Mouse (Mus musculus) left cerebral cortex, adult 2 months (tissue): ENCODE measurements around the gene Ttll13. TPM values are rescaled to one million over a fixed set of nuclear protein-coding genes. Genes with fewer than 3 reads are reported as not detected.

Experiments used
- DNase-seq, 2 experiments: peaks; one replicate each; pipeline ENCODE4 v3.0.0; 2021 to 2022; ENCODE audit warnings: low spot score in 2 of 2, mixed read lengths in 1 of 2; ENCODE audit errors: extremely low spot score in 1 of 2
- H3K27ac ChIP-seq: fragments of 200-600 bp; 2 replicates; pipeline ENCODE4 v1.8.1; 2022
- H3K4me3 ChIP-seq: fragments of 200-600 bp; 2 replicates; pipeline ENCODE4 v1.8.1; 2022
- CTCF ChIP-seq: fragments of 200-600 bp; IDR thresholded peaks from 2 replicates; pipeline ENCODE4 v1.8.1; 2022; ENCODE audit warnings: antibody characterized with exemption, mild to moderate bottlenecking, moderate library complexity
- intact Hi-C: fragments of 180-260 bp; cut with DNase I; formaldehyde crosslinking; loops from one replicate; pipeline ENCODE4 v1.15.1; 2025
- total RNA-seq, 2 experiments: library from RNA; stranded (reverse); gene quantifications; 2 replicates each; pipeline ENCODE4 v1.2.3; 2021

Ttll13 gene
- total RNA-seq, 2 experiments from 2014 or later = 2.0 to 2.8 TPM

GRCm38 (mm10) chr7:80276374-80276773 is 30.2 kb downstream of the Ttll13 start:
- Histone ChIP-seq H3K4me3 (no peak overlapping the region), H3K27ac (no peak overlapping the region)
- intact Hi-C loops = no loop called here
- DNase-seq = no peak
- no peak for TF ChIP-seq CTCF

GRCm38 (mm10) chr7:80280032-80280431 is 33.9 kb downstream of the Ttll13 start:
- DNase-seq = no peak
- intact Hi-C loops = no loop called here
- TF ChIP-seq CTCF = no peak
- no peak overlapping the region for H3K27ac ChIP-seq
- no peak overlapping the region for H3K4me3 ChIP-seq

- TF ChIP-seq CTCF = peak; percentile 1; the same call in 1 of the 2 replicates
- DNase-seq = no peak
- intact Hi-C loops = no loop called here
- H3K4me3 ChIP-seq = no peak overlapping the region
- no peak overlapping the region for H3K27ac ChIP-seq
These were observed 34.8 kb downstream of the Ttll13 start for GRCm38 (mm10) chr7:80280998-80281397.

GRCm38 (mm10) chr7:80281646-80282045 is 35.5 kb downstream of the Ttll13 start:
- H3K27ac ChIP-seq = no peak overlapping the region
- H3K4me3 ChIP-seq = no peak overlapping the region
- intact Hi-C loops = no loop called here
- no peak for DNase-seq
- no peak for TF ChIP-seq CTCF

- H3K4me3 ChIP-seq = no peak overlapping the region
- intact Hi-C loops = no loop called here
- no peak overlapping the region for H3K27ac ChIP-seq
- DNase-seq = no peak
- TF ChIP-seq CTCF = no peak
These were observed 37.2 kb downstream of the Ttll13 start for GRCm38 (mm10) chr7:80283226-80283918.

- TF ChIP-seq CTCF = no peak
- Histone ChIP-seq H3K27ac (no peak overlapping the region), H3K4me3 (no peak overlapping the region)
- intact Hi-C loops = no loop called here
- no peak for DNase-seq
These were observed 38.2 kb downstream of the Ttll13 start for GRCm38 (mm10) chr7:80284391-80284790.

GRCm38 (mm10) chr7:80285725-80286124 is 39.5 kb downstream of the Ttll13 start:
- DNase-seq = no peak
- Histone ChIP-seq H3K4me3 (no peak overlapping the region), H3K27ac (no peak overlapping the region)
- intact Hi-C loops = no loop called here
- TF ChIP-seq CTCF = no peak

- intact Hi-C loops = no loop called here
- no peak for DNase-seq
- Histone ChIP-seq H3K27ac (no peak overlapping the region), H3K4me3 (no peak overlapping the region)
- no peak for TF ChIP-seq CTCF
These were observed 41.6 kb downstream of the Ttll13 start for GRCm38 (mm10) chr7:80287736-80288135.

- no peak; the same call in 1 of the 2 replicates for TF ChIP-seq CTCF
- intact Hi-C loops = no loop called here
- peak within 1 kb of the TSS; percentile 65 for H3K4me3 ChIP-seq
- peak; percentile 98 to 99 for DNase-seq
- peak within 1 kb of the TSS; percentile 34; the same call in 1 of the 2 replicates for H3K27ac ChIP-seq
These were observed 48.0 kb downstream of the Ttll13 start, which contains the start of gene Prc1 for GRCm38 (mm10) chr7:80294062-80294763. Prc1 (plus strand) TSS chr7:80294450.

- TF ChIP-seq CTCF = no peak
- intact Hi-C loops = no loop called here
- DNase-seq = no peak
- peak overlapping the region; percentile 65 for H3K4me3 ChIP-seq
- no peak overlapping the region for H3K27ac ChIP-seq
These were observed 48.8 kb downstream of the Ttll13 start for GRCm38 (mm10) chr7:80294764-80295648.

- no peak for TF ChIP-seq CTCF
- Histone ChIP-seq H3K4me3 (no peak overlapping the region), H3K27ac (no peak overlapping the region)
- intact Hi-C loops = no loop called here
- DNase-seq = no peak
These were observed 50.3 kb downstream of the Ttll13 start for GRCm38 (mm10) chr7:80296462-80296861.

GRCm38 (mm10) chr7:80297041-80297440 is 50.9 kb downstream of the Ttll13 start:
- H3K27ac ChIP-seq = no peak overlapping the region
- DNase-seq = no peak
- intact Hi-C loops = no loop called here
- H3K4me3 ChIP-seq = no peak overlapping the region
- no peak for TF ChIP-seq CTCF
